Mouse (Mus musculus): ENCODE measurements around the gene Sell.

Gene Sell

DNA sequence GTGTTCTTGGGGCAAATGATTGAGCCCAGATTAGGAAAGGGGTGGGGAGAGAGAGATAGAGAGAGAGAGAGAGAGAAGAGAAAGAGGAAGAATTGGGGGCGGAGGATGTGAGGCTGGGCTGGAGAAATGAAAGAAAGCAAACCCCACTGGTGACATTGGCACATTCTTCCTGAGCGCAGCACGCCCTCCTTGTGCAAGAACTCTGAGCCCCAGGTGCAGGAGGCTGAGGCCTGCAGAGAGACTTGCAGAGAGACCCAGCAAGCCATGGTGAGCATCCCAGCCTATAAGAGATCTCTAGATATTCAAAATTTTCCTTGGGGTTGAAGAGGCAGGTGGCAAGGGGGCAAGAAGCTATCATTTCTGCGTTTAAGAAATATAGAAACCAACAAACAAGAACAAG, at the start of gene Sell:
Gene Sell (plus strand): TSS at position 58 of the 400 bp plus-strand sequence.
- in situ Hi-C loops (cut with MboI, MseI), result no loop called here

DNA sequence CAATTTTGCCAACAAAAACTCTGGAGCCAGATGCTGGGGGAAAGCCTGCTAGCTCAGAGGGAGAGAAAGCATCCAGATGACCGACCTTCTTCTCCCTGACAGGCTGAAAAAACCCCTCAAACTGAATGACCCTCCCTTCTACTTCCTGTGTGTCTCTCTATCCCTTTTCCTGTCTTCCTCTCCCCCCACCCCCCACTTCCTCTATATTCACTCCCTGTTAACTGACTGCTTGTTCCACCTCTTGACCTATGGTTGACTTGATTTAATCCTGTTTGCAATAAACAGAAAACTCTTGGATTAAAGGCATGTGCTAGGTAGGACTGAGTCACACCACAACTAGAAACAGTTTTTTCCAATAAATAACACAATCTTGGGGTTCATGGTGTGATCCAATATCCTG, 47.2 kb upstream of the Sell start:
- in situ Hi-C loops (cut with MboI, MseI), result no loop called here

DNA sequence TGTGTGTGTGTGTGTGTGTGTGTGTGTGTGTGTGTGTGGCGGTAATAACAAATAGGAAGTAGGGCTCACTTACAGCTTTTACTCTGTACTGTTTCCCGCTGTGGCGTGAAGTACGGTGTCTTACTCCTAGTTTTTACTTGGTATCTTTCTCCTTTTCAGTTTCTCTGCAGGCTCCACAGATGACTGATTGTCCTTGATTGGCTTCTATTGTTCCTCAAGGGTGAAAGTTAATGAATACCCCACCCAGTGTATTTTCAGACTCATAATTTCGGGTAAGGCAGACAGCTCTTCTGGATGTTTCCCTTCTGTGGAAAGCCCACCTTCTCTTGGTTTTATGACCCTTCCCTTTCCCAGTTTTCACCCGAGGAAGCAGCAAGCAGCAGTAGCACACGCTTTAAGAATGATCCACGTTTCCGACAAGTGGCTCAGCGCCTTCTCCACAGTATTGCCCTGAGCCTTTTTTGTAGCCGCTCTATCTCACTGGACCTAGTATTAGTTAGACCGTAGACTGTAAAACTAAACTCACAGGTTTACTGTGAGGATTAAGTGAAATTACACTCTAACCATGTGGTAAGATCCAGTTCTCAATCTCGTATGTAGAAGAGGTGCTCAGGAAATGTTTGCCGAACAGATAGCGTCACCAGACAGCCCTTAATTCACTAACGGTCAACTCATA, 43.4 kb upstream of the Sell start:
- in situ Hi-C loops (cut with MboI, MseI), result no loop called here

DNA sequence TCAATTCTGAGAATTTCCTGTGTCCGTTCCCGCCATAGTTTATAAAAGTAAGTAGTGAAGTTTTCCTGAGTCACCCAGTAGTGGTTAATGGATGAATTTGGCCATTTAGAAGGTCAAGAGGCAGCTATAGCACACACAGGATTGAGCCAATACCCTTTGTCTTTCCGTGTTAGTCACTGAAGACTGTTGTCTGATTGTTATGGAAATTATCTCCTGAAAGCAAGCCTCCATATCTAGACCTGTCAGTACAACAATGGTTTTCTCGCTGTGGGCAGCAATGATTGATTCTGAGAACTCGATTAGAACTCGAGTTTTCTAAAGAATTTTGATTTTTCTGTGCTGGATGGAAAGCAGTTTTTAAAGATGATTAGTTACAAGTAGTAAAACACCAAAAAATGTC, 42.0 kb upstream of the Sell start:
- in situ Hi-C loops (cut with MboI, MseI), result loop anchor here in 1 of 2 experiments (10.0 kb wide), 1 partner anchor 125 kb away; no protein-coding TSS in a partner anchor

DNA sequence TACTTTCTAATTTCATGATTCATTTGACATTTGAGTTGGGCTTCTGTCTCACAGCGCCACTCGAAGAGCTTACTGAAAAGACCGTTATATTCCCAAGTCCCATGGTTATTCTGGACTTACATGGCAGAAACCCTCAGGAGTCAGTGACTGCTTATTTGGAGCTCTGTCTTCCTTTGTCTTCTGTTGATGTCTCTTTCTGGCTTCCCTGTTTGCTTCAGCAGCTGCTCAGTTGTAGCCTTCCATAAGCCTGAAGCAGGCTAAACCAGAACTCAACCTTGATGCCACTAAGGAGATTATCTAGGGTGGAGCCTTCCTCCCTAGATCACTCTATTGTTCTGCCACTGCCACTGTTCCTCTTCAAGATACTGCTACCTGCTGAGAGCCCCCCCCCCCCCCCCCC, 41.0 kb upstream of the Sell start:
- in situ Hi-C loops (cut with MboI, MseI), result loop anchor here in 1 of 2 experiments (10.0 kb wide), 1 partner anchor 124 kb away; no protein-coding TSS in a partner anchor

DNA sequence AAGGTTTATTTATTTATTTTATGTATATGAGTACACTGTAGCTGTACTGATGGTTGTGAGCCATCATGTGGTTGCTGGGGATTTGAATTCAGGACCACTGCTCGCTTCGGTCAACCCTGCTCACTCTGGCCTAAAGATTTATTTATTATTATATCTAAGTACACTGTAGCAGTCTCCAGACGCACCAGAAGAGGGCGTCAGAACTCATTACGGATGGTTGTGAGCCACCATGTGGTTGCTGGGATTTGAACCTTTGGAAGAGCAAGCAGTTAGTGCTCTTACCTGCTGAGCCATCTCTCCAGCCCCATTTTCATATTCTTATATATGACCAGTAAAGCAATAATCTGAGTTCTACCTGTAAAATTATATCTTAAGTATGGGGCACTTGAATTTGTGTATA, 39.7 kb upstream of the Sell start:
- in situ Hi-C loops (cut with MboI, MseI), result loop anchor here in 1 of 2 experiments (10.0 kb wide), 1 partner anchor 123 kb away; no protein-coding TSS in a partner anchor

DNA sequence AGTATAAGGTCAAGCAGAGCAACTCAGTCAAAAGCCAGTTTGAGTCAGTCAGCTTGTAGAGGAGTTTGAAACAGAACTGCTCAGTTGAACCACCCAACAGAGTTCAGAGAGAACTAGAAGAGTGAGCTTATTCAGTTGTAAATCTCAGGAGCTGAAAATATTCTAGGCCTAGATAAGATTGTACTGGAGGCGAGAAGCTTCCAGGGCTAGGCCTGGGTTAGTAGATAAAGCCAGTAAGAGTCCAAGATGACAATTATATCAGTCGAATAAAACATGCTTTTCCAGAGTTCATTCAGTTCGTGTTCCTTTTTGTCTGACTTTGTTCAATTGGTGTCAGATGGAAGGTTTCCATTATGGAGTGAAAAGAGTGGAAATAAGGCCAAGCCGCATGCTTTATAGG, 36.1 kb upstream of the Sell start:
- in situ Hi-C loops (cut with MboI, MseI), result loop anchor here in 1 of 2 experiments (10.0 kb wide), 1 partner anchor 119 kb away; no protein-coding TSS in a partner anchor

DNA sequence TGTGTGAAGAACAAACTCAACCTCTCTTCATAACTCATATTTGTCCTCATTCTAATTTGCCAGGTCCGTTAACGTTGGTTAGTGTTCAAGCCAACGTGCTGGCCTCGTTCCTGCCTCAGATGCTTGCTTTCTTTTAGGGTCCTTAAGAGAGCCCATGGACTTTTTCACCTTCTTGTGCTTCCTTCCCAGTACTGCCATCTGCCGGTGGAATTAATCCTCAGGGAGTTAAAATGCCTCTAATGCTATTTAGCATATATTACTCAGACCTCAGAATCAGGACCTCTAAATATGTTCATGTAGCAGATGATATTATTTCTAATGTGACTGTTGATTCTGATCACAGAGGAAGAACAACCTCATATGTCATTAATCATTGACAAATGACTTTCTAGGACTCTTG, 34.4 kb upstream of the Sell start:
- in situ Hi-C loops (cut with MboI, MseI), result loop anchor here in 1 of 2 experiments (10.0 kb wide), 1 partner anchor 117 kb away; no protein-coding TSS in a partner anchor

DNA sequence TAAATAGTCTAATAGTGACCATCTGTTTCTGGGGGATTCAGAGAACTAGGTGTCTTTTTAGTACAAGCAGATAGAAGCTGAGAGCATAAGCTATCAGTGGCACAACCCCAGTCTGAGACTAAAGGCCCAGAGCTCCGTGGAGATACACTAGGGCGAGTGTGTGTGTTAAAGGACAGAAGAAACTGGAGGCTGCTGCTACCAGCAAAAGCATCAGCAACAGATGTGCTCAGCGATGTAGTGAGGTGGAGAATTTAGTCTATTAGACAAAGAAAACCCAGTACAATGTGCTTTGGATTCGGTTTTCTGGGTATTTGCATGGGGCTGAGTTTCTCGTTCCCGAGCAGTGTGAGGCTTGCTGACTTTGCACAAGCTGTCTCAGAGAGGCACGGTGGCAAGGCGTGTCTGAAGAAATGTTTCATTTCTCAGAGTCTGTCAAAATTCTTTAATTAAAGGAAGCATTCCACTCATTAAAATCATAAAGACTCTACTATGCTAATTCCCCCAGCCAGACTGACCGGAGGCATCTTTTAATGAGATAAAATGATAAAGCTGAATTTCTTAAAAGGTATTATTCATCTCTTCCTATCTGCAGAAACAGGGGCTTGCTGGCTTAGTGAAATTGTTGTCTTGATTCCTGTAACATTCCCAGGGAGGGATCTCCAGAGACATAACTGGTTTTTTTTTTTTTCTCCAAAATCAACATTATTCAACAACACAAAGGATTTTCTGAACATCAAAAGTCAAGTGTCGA, 21.2 kb upstream of the Sell start:
- in situ Hi-C loops (cut with MboI, MseI), result no loop called here

DNA sequence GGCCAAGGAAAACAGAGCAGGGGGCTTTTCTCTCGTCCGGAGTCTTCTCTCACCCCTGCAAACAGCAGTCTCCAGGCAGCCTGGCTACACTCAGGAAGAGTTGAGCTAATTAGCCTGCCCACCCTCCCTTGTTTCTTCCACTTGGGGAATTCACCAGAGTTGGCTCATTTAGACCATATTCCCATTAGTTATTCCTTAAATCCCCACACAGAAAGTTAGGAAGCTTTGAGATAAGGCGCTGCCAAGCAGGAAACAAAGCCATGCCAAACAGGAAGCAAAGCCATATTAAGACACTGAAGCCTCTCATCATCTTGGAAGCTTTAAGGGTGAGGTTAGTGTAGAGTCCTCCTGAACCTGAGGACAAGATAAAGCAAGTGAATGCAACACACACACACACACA, 18.2 kb upstream of the Sell start:
- in situ Hi-C loops (cut with MboI, MseI), result no loop called here

DNA sequence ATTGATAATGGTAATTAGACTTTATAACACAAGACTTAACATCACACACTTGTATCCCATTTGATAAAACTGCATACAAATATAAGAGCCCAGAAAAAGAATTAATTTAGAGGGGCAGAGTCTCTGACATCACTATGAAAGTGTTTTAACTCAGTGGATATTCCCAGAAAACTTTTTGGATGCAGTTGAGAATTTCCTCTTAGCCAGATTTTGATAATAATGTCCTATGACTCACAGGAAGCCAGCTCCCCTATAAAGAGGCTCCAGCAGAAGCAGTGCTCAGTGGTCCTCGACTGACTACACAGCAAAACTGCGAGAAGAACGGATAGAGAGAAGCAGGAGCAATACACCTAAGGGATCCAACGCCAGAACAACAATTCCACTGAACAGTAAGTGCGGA, 13.8 kb upstream of the Sell start, which contains the start of gene Sele:
Gene Sele (plus strand): TSS at position 301 of the 400 bp plus-strand sequence.
- in situ Hi-C loops (cut with MboI, MseI), result no loop called here

DNA sequence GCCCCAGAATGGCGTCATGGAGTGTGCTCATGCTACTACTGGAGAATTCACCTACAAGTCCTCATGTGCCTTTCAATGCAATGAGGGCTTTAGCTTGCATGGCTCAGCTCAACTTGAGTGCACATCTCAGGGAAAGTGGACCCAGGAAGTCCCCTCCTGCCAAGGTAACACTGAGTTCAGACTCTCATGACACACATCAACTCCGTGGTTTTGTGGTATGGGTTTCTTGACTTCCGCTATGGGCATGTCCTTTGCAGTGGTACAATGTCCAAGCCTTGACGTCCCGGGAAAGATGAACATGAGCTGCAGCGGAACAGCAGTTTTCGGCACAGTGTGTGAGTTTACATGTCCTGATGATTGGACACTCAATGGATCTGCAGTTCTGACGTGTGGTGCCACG, 8.2 kb upstream of the Sell start:
- in situ Hi-C loops (cut with MboI, MseI), result loop anchor here (5.0 to 10.0 kb wide), 2 partner anchors 81 to 84 kb away; no protein-coding TSS in a partner anchor

DNA sequence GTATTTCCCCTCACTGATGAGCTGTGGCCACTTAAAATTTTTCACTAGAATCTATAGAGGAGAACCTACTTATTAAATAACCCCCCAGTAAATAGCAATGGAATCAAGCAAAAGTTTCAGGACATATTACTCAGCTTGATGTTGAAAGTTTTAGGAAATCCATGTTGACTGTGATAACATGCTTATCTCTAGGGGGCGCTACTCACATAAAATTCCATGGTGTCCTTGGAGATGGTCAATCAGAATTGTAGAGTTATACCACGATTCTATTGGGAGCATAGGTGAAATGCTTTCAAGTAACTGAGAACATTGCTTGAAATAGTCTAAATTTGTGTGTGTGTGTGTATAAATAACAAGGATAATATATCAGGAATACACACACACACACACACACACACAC, 7.0 kb upstream of the Sell start:
- in situ Hi-C loops (cut with MboI, MseI), result loop anchor here (5.0 to 10.0 kb wide), 2 partner anchors 80 to 83 kb away; no protein-coding TSS in a partner anchor

DNA sequence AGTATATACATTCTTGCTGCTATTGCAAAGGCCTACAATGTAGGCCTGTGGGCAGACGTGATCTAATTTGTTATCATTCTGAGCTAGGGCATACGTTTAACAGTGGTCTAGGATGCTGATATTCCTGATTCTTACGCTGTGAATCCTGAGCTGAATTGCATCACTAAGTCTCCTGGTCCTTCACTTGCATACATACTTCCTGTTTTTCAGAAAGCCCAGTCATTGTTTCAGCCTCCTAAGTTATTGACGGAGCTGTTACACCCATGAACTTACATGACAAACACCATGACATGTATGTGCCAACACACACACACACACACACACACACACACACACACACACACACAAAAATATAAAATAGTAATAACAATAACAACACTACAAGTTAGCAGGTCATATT, 1.7 kb upstream of the Sell start:
- in situ Hi-C loops (cut with MboI, MseI), result no loop called here

DNA sequence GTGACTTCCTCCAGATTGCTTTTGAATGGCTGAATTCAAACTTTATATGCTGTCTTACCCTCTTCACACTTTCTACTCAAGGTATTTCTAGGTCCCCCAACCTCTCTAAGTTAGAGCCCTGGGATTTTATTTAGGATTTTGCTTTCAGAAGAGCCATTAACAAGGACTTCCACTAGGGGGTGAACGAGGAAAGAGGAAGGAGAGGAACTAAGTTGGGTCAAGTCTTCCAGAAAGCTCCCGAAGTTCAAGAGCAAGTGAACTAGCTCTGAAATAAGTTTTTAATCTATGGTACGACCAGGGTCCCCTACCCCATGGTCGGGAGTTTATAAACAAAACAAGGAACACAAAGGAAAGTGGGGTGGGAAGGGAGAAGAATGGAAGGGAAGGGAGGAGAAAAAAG, 504 bp upstream of the Sell start:
- in situ Hi-C loops (cut with MboI, MseI), result no loop called here

DNA sequence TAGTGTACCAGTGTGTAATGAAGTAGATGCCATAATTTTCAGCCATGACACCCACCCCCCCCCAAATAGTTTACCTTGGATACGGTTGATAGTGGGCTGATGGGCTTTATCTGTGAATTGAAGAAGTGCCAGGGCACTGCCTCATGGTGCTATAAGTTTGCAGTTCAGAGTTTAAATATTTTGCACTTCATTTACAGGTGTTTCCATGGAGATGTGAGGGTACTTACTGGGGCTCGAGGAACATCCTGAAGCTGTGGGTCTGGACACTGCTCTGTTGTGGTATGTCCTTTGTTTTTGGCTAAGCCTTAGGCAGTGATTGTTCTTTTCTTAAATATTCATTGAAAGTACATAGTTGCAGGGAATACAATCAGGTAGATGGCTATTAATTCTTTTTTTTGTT, 1.1 kb downstream of the Sell start:
- in situ Hi-C loops (cut with MboI, MseI), result no loop called here

DNA sequence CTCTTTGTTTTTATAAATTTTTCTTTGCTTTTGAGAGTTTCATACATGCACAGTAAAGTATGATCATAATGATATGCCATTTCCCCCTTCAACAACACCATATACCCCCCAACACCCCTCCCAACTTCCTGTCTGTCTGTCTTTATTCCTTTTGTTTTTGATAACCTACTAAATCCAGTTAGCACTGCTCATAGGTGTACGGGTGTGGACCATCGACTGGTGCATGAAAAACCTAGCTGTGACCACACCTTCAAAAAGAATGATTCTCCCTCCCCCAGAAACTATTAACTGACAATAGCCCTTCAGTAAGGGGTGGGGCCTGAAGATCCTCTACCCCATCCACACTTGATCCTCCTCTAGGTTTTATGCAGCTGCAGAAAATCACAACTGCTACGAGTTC, 2.0 kb downstream of the Sell start:
- in situ Hi-C loops (cut with MboI, MseI), result no loop called here

DNA sequence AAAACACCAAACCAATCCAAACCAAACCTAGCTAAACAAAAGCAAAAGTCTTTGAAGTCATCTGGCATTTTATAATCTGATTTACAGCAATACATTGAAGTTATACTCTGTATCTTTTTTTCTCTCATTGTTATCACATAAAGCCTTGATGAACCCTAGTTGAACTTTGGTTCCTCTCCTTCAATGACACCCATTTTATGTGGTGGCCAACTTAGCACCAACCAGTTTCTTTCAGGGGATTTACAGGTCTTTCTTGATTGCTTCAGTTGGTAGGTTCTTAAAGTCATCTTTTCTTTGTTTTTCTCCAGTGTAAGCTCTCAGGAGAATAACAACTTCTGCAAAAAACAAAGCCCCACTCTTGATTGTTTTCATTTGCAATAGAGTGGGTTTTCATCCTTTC, 7.5 kb downstream of the Sell start:
- in situ Hi-C loops (cut with MboI, MseI), result no loop called here

DNA sequence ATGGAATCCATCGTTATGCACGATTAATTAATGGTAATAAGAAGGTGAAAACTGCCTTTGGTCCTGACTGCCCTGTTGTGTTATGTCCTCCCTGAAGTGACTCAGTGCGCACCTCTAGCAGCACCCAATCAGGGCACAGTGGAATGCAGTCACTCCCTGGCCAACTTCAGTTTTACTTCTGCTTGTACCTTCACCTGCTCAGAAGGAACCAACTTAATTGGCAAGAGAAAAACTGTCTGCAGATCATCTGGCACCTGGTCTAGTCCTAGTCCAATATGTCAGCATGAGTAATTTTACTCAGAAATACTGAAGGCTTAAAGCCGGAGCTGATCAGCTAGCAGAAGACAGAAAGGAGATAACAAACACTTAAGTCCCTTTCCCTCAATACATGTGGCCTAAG, 8.7 kb downstream of the Sell start:
- in situ Hi-C loops (cut with MboI, MseI), result loop anchor here (5.0 to 10.0 kb wide), 6 partner anchors 67 to 1634 kb away; partner anchors contain the start of genes Prrc2c (in 1 of the 2) and Rcsd1 (in 1 of the 2)

DNA sequence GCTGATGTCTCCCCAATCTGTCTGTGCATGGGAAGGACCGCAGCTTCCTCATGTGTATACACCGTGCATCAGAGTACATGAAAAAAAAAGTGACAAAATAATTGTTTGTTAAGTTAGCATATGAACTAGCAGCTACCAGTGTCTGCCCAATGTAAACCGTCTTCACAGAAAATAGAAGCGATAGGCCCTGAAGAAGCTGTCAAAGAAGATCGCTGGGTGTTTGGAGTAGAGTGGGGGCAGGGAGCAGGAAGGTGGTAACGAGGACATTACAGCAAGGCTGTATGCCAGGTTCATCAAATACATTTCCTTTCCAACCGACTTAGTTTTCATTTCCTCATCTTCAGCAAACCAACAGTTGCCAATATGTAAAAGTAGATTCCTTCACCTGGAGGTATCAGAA, 9.3 kb downstream of the Sell start:
- in situ Hi-C loops (cut with MboI, MseI), result loop anchor here (5.0 to 10.0 kb wide), 6 partner anchors 66 to 1634 kb away; partner anchors contain the start of genes Prrc2c (in 1 of the 2) and Rcsd1 (in 1 of the 2)

DNA sequence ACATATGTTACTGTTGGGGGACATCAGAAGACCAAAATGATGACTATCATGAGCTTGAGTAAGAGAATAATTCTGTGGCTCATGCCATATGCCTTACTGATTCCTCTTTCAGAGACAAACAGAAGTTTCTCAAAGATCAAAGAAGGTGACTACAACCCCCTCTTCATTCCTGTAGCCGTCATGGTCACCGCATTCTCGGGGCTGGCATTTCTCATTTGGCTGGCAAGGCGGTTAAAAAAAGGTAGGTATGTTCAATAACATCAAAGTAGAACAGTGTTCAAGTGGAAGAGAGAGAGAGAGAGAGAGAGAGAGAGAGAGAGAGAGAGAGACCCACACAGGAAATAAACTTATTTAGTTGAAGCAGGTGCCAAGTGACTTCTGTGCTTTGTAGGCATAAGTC, 10.2 kb downstream of the Sell start:
- in situ Hi-C loops (cut with MboI, MseI), result loop anchor here (5.0 to 10.0 kb wide), 6 partner anchors 65 to 1633 kb away; partner anchors contain the start of genes Prrc2c (in 1 of the 2) and Rcsd1 (in 1 of the 2)

DNA sequence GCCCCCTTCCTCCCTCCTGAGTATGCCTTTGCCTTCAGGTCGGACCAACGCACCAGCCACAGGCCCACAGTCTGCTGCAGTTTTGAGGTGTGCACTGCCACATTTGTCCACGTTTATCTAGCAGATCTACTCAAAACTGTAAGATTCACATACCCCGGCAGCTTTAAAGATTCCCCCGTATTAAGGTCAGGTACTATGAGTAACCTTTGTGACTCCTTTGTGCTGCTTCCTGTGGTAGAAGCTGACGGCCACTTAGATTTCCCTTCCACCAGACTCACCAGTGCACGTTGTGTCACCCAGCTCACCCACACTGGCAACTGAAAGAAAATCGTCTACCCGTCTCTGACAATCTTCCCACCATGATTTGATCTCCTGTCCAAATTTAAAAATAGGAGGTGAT, 11.3 kb downstream of the Sell start:
- in situ Hi-C loops (cut with MboI, MseI), result loop anchor here (5.0 to 10.0 kb wide), 6 partner anchors 64 to 1632 kb away; partner anchors contain the start of genes Prrc2c (in 1 of the 2) and Rcsd1 (in 1 of the 2)

All from T-helper 17 cell (primary cell).